Mouse (Mus musculus): Measurements from ENCODE around the gene Tmem132c.

Tmem132c gene

DNA sequence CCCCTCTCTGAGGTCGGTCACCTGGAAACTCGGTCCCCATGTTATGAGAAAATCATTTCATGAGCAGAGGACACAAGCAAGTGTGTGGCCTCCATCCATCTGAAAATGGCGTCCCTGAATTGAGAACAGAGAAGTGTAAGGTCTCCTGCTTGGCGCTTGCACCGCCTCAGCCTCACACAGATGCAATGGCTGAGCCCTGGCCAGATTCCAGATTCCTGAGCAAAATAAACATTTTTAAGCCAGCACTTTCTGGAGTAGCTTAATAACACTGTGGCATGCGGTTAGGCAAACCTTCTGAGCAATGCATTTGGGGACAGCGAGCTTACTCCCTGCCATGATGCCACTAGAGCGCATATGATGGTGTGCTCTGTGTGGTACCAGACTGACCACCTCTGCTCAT, 48.1 kb downstream of the Tmem132c start:
- DNase-seq = no peak

- peak; percentile 34 for DNase-seq
Measured at GRCm38 (mm10) chr5:127290461-127291250, 49.0 kb downstream of the Tmem132c start.

DNA sequence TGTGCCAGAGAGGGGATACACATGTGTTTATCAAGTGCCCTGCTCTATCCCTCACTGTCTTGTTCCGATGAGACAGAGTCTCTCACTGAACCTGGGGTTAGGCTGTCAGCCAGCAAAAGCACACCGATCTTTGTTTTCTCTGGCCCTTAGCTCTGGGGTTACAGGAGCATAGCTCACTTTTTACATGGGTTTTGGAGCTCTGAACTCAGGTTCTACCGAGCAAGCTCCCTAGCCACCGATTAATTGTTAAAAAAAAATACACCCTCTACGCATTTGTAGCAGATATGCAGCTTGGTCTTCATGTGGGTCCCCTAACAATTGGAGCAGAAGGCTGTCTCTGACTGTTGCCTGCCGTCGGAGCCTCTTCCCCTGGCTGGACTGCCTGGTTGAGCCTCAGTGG, 50.0 kb downstream of the Tmem132c start:
- no peak for DNase-seq

DNA sequence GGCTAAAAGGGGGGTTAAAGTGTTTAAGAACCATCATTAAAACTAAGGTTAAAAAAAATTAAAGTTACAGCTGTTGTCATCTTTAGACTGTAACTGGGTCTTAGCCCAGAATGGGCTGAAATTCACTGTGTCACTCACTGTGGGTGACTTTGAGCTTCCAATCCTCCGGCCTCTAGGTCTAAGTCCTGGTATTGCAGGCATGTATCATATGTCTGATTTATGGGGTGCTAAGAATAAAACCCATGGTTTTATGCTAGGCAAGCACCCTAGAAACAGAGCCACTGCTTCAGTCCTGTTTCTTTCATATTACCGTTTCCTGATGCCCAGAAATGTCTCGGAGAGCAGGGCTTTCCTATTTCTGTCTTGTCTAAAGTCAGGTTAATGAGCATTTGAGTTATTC, 52.1 kb downstream of the Tmem132c start:
- no peak for DNase-seq

GRCm38 (mm10) chr5:127297461-127297860, 55.9 kb downstream of the Tmem132c start:
- no peak for DNase-seq

DNA sequence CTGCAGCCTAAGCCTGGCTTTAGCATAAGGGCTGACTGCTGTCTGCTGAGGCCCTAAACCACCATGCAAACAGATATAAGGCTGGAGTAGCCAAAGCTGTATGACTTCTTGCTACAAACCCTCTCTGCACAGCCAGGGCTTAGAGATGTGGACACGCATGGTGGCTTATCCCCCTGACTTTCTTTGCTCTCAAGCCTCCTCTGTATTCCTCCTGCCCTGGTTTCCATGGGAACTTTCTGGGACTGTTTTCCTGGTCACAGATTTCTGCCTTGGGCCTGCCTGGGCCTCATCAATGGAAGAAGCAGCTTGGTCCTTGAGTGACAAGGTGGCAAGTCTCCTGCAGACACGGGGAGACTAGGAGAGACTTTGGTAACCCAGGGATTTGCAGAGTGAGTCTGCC, 56.5 kb downstream of the Tmem132c start:
- peak; percentile 49 for DNase-seq

- DNase-seq = peak; percentile 64
Measured at GRCm38 (mm10) chr5:127299010-127299409, 57.4 kb downstream of the Tmem132c start.

DNA sequence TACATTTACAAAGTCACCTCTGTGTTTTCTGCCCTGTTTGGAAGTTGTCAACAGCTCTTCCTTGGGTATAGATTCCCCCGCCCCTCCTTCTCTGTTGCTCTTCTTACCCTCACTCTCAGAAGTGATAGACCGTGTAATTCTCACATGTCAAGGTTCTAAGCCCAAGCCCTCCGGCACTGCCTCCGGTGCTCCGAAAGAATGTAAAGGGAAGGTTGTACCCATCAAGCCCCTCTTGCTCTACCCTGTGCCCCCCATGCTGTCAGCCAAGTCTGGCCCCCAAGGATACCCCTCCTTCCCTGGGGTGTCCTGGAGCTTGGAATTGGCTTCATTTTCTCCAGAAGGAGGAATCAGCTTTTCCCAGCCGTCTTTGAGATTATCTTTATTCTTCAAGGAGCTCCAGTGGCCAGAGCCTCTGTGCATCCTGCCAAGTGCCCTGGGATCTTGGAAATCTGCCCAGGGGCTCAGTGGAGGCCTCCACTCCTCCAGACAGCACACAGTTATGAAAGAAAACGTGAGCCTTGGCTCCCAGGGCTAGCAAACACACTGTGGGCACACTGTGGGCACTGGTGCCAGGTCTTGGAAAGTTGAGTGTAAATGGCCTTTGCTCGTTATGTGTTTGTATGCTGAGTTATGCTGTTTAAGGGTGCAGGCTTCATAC, 59.1 kb downstream of the Tmem132c start:
- no peak for DNase-seq

- DNase-seq = no peak
Measured at GRCm38 (mm10) chr5:127305312-127305711, 63.7 kb downstream of the Tmem132c start.

DNA sequence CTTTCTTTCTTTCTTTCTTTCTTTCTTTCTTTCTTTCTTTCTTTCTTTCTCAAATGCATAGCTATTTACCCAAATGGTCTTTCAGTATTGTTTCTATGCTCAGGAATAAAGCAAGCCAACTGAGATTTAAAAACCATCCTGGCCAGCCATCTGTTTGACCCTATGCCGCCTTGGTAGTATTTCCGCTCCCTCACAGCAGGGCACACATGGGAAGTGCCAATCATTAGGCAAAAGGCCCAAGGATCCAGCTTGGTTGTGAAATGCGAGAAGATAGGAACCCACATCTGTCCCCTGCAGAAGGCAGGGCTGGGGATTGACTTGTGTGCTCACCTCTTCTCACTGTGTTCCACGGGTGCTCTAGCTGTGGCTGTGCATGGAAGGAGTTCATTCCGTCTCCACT, 64.1 kb downstream of the Tmem132c start:
- peak; percentile 54 for DNase-seq

GRCm38 (mm10) chr5:127306726-127307125, 65.1 kb downstream of the Tmem132c start:
- no peak for DNase-seq

DNA sequence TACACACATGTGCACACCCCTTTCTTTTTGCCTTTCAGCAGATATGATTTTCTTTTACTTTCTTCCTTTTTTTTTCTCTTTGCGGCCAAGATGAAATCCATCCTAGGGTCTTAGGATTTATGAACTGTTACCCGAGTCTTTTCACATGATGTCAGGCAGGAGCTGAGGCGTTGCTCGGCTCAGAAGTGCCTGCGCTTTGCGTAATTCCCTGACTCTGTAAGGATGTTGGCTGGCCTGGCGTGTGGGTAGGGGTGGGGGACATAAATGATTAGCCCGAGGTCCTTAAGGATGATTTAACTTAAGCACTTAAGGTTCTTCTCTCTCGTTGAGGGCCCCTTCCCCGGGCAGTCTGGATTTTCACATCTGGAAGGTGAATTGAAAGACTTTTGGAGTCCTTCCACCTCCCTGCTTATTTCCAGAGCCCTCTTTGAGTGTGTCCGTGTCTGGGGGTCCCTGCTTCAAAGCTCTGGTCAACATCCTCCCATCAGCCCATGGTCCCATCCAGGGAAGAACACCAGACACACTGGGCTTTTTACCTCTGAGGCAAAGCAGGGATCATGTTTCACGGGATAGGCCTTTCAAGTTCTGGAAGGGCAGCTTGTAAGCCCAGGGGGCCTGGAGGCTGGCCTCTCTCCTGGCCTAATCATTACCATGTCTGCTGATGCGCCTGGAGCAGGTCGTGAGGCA, 68.9 kb downstream of the Tmem132c start:
- peak; percentile 73 for DNase-seq

DNA sequence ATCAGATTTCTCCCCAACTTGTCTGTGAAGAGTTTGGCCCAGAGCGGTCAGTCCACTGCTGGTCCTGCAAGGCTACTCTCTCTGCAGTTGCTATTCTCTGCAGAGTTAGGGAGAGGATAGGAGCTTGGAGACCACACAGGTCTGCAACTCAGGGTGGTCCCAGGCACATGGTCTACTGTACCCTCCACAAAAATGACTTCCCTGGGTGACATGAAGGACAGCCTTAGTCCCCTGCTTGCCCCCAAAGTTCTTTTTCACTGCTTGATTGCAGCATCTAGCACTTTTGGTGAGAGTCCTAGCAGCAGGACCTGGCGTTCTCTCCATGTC, 69.4 kb downstream of the Tmem132c start:
- DNase-seq = no peak

DNA sequence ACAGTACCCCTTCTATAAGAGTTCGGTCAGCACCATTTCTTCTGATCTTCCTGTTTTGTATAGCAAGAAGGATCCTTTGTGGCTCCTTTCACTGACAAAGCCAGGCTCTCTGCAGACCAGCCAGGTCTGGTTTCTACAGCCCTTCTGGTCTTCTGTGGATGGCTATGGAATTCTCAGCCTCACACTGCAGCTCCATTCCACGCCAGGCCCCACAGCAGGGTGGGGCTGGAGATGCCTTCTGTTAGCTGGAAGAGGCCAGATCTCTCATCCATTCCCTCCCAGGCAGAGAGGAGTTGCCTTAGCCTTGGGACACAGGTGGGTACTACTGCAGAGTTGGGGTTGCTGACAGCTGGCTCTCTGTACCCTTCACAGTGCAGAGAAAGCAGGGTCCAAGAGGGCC, 72.0 kb downstream of the Tmem132c start:
- no peak for DNase-seq

DNA sequence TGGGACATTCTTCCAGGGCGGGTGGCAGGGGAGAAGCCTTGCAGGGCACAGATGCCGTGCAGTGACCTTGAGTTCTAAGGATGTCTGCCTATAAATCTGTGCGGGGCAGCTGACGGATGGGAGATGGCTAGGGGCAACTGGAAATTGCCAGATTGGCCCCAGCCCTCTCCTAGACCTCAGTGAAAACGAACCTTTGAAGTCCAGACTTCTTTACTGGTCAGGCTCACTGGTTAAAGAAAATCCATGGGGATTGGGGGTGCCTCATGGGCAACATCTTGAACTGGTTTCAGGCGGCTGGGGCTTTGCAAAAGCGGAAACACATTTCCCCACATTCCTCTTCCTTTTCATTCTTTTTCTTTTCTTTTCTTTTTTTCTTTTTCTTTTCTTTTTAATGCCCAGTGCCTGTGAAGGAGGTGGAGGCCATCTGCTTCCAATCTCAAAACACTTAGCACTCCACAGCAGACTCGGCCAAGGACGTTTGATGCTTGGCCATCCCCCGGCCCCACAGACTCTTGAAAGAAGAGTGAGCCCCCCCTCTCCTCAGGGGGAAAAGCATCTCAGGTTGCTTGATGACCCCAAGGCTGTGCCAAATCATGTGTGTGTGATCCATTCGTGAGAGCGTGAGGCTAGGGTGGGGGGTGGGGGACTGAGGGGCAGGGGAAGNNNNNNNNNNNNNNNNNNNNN, 77.6 kb downstream of the Tmem132c start:
- DNase-seq = peak; percentile 87

DNA sequence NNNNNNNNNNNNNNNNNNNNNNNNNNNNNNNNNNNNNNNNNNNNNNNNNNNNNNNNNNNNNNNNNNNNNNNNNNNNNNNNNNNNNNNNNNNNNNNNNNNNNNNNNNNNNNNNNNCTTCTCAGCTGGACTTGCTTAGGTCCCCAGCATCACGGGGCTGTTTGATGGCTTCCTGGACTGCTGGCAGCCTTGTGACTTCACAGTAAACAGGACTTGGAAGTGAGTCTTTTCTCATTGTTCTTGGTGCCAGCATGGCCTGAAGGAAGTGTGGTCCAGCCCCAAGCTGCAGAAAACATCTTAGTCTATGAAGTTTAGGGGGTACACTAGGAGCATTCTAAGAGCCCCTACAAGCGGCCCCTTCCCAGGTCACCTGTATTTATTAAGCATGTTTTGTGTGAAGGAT, 83.0 kb downstream of the Tmem132c start:
- peak; percentile 61 for DNase-seq

GRCm38 (mm10) chr5:127336048-127336907, 94.7 kb downstream of the Tmem132c start:
- DNase-seq = peak; percentile 72

- peak; percentile 34 for DNase-seq
Measured at GRCm38 (mm10) chr5:127336908-127337265, 95.3 kb downstream of the Tmem132c start.

DNA sequence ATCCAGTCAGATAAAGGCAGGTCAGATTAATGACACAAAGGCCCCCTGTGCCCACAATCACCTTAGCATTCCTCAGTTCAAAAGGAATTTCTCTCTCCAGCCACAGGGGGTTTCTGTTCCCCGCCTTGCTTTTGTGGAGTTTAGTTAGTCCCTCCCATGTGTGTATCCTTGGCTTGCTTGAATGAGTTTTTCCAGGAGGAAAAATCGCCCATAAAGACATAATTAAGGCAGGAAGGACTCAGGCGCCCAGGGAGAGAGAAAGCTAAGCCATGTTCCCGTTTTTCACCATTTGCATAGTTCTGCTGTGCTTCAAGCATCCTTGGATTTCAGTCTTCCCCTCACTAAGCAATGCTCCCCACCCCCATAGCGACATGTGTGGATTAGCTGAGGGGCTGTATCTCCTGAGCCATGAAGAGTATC, 97.4 kb downstream of the Tmem132c start:
- peak; percentile 60 for DNase-seq

GRCm38 (mm10) chr5:127341158-127341557, 99.5 kb downstream of the Tmem132c start:
- DNase-seq = no peak

DNA sequence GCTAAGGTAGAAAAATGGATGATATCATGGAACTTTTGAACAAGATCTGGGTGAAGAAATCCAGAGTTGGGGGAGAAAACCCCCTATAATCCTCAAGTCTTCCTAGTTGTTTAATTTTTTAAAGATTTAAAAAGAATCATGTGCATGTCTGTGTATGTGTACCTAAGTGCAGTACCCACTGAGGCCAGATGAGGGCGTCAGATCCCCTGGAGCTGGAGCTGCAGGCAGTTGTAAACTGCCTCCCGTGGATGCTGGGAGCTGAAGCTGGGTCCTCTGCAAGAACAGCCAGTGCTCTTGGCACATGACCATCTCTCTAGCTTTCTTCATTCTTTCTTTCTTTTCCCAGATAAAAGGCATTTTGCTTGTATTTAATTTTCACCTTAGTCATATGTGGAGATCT, 103.1 kb downstream of the Tmem132c start:
- DNase-seq = no peak

GRCm38 (mm10) chr5:127346364-127346763, 104.8 kb downstream of the Tmem132c start:
- no peak for DNase-seq

Data from embryo, embryonic 11 days (tissue).